Mouse (Mus musculus) layer of hippocampus, adult 6 months (tissue): ENCODE data around the gene Ap2b1. TPM values are rescaled to one million over a fixed set of nuclear protein-coding genes. Genes with fewer than 3 reads are reported as not detected.

Source experiments
- long read RNA-seq, 2 experiments: library from polyadenylated mRNA; unstranded; transcript quantifications; one replicate each; pipeline ENCODE4 v2.0.0; 2019 to 2020
- polyA plus RNA-seq: library from polyadenylated mRNA; unstranded; fragments of <200 nt; fragmentation: Nextera tagmentation; gene quantifications from 2 replicates; pipeline ENCODE4 v1.2.3, GENCODE M21; 2021

Ap2b1 gene
- polyA plus RNA-seq: 77.1 and 89.6 TPM in 2 replicates
- long read RNA-seq, experiment 1, full-length matches to known transcripts: 11 of 24 reads
- long read RNA-seq, experiment 1, partial matches to known transcripts: 11 of 24 reads
- long read RNA-seq, experiment 1, other reads (novel, unspliced or antisense): 2 of 24 reads
- long read RNA-seq, experiment 2, full-length matches to known transcripts: 49 of 73 reads
- long read RNA-seq, experiment 2, partial matches to known transcripts: 17 of 73 reads
- long read RNA-seq, experiment 2, other reads (novel, unspliced or antisense): 7 of 73 reads

GRCm38 (mm10) chr11:83298225-83299195 is at the start of gene Ap2b1:
Ap2b1 (plus strand) TSS chr11:83299024.

GRCm38 (mm10) chr11:83286566-83286965 is 12.3 kb upstream of the Ap2b1 start, which contains the start of gene Slfn14:
Slfn14 (minus strand) TSS chr11:83286726.

GRCm38 (mm10) chr11:83302526-83303251 is 3.9 kb downstream of the Ap2b1 start, which contains the start of gene Pex12:
Pex12 (minus strand) TSS chr11:83302586.

GRCm38 (mm10) chr11:83409087-83409754 is 110.4 kb downstream of the Ap2b1 start, which contains the start of gene Rasl10b:
Rasl10b (plus strand) TSS chr11:83409137.

GRCm38 (mm10) chr11:83429355-83429754 is 130.5 kb downstream of the Ap2b1 start, which contains the start of gene Gas2l2:
Gas2l2 (minus strand) TSS chr11:83429455.

GRCm38 (mm10) chr11:83437377-83437776 is 138.6 kb downstream of the Ap2b1 start, which contains the start of gene 1700020L24Rik:
1700020L24Rik (plus strand) TSS chr11:83437677.

Other genes with a start within 250 kb of the Ap2b1 start
- gene Slfn2, start 233.9 kb upstream of the Ap2b1 start, polyA plus RNA-seq: 0.90 and 2.1 TPM in 2 replicates
- 0.08 TPM in 1 of 2 replicates, not detected in the other for gene Slfn1, start 182.2 kb upstream of the Ap2b1 start, polyA plus RNA-seq
- gene Slfn4, start 123.8 kb upstream of the Ap2b1 start, polyA plus RNA-seq: not detected in 2 replicates
- 0.18 and 0.21 TPM in 2 replicates for gene Slfn3, start 107.7 kb upstream of the Ap2b1 start, polyA plus RNA-seq
- gene Slfn14, start 12.3 kb upstream of the Ap2b1 start, polyA plus RNA-seq: not detected in 2 replicates
- gene Pex12, start 3.6 kb downstream of the Ap2b1 start, polyA plus RNA-seq: 9.0 and 10.0 TPM in 2 replicates
- 17.3 and 19.8 TPM in 2 replicates for gene Rasl10b, start 110.1 kb downstream of the Ap2b1 start, polyA plus RNA-seq
- gene Gas2l2, start 130.4 kb downstream of the Ap2b1 start, polyA plus RNA-seq: 0.39 and 0.56 TPM in 2 replicates
- 0.30 and 0.52 TPM in 2 replicates for gene 1700020L24Rik, start 138.7 kb downstream of the Ap2b1 start, polyA plus RNA-seq
- gene Mmp28, start 164.0 kb downstream of the Ap2b1 start, polyA plus RNA-seq: 0.80 and 0.95 TPM in 2 replicates
- 0.56 and 1.3 TPM in 2 replicates for gene Taf15, start 174.1 kb downstream of the Ap2b1 start, polyA plus RNA-seq
- not detected in 2 replicates for gene Heatr9, start 223.2 kb downstream of the Ap2b1 start, polyA plus RNA-seq
- 1.1 and 4.9 TPM in 2 replicates for gene Ccl5, start 231.5 kb downstream of the Ap2b1 start, polyA plus RNA-seq